Mouse (Mus musculus): ENCODE measurements around the gene Fam50b. TPM values are rescaled to one million over a fixed set of nuclear protein-coding genes. Genes with fewer than 3 reads are reported as not detected.

Gene Fam50b
- polyA plus RNA-seq, 1 experiment from 2014 or later: 0.07 TPM

- H3K27me3 ChIP-seq (ENCODE audit: control insufficient read depth, insufficient read depth, low read length): no peaks in the 10 kb centered on the region
- no peak overlapping the region for H3K27ac ChIP-seq (replicated peaks)
- 49% methylated on average over 3 of the region's 3 CpGs for WGBS
- no peaks in the 10 kb centered on the region for H3K4me1 ChIP-seq (replicated peaks; ENCODE audit: control insufficient read depth, insufficient read depth)
- H3K9me3 ChIP-seq (ENCODE audit: control insufficient read depth, low read length): no peaks in the 10 kb centered on the region
- no peak overlapping the region for H3K4me3 ChIP-seq (ENCODE audit: low read depth, low read length)
- TF ChIP-seq EP300 (optimal IDR thresholded peaks at IDR 0.05) (no peak), CTCF (IDR thresholded peaks at IDR 0.05; ENCODE audit: low read depth) (no peak)
- H3K9ac ChIP-seq (ENCODE audit: low read length): no peak overlapping the region
- DNase-seq (ENCODE audit: low spot score): no peak
- no peak for ATAC-seq (ENCODE audit: low FRiP score, low TSS enrichment)
- H3K4me2 ChIP-seq (replicated peaks; ENCODE audit: low read depth): no peak overlapping the region
- H3K36me3 ChIP-seq (ENCODE audit: control insufficient read depth, insufficient read depth, low read length): no peaks in the 10 kb centered on the region
Measured at GRCm38 (mm10) chr13:34739071-34739470, 4.4 kb downstream of the Fam50b start.

DNA sequence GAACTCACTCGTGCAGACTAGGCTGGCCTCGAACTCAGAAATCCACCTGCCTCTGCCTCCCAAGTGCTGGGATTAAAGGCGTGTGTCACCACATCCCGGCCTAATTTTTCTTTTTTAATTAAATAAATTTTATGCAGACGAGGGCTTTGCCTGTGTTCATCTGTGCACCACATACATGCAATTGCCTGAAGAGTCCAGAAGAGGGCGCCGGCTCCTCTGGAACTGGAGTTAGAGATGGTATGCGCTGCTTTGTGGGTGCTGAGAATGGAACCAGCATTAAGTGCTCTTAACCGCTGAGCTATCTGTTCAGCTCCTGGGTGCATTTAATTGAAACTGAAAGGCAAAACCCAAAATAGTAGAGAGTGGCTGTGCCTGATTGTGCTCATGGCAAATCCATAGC, 6.6 kb downstream of the Fam50b start:
- Histone ChIP-seq H3K4me1 (replicated peaks; ENCODE audit: control insufficient read depth, insufficient read depth) (no peaks in the 10 kb centered on the region), H3K36me3 (ENCODE audit: control insufficient read depth, insufficient read depth, low read length) (no peaks in the 10 kb centered on the region), H3K9ac (ENCODE audit: low read length) (no peak overlapping the region), H3K4me3 (ENCODE audit: low read depth, low read length) (no peak overlapping the region), H3K27me3 (ENCODE audit: control insufficient read depth, insufficient read depth, low read length) (no peaks in the 10 kb centered on the region), H3K4me2 (replicated peaks; ENCODE audit: low read depth) (no peak overlapping the region), H3K9me3 (ENCODE audit: control insufficient read depth, low read length) (no peaks in the 10 kb centered on the region), H3K27ac (replicated peaks) (no peak overlapping the region)
- DNase-seq (ENCODE audit: low spot score) (no peak), ATAC-seq (ENCODE audit: low FRiP score, low TSS enrichment) (no peak)
- no peak for TF ChIP-seq EP300 (optimal IDR thresholded peaks at IDR 0.05)
- TF ChIP-seq CTCF (IDR thresholded peaks at IDR 0.05; ENCODE audit: low read depth): peak; percentile 53
- WGBS: 87% methylated on average over 9 of the region's 9 CpGs

DNA sequence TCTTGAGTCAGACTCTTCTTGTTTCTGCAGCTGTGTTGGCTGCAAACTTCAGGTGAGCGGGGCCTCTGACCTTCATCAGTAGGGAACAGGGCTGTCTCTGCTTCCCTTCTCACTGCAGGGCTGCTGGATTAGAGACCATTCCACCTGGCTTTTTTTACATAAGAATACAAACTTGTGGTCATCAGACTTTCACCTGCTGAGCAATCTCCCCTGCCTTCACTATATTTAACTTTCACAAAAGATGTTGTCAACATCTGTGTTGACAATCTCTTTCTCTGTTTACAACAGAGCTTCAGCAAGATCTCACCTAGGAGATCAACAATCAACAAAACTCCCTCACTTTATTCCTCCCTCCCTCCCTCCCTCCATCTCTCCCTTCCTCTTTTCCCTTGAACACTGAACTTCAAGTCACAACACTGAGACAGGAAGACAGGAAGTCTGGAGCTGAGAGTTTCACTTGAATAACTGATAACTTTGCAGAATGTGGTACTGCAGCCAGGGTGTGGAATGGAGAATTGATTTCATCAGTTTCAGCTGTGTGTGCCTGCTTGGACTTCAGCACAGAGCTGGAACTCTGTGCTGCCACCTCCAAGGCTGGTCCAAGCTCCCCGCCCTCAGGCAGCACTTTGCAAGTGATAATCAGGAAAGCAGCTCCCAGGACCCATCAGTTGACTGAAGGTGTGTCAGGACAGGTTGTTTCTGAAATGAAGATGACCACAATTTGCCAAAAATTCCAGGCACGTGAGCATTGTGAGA, 7.3 kb downstream of the Fam50b start:
- H3K36me3 ChIP-seq (ENCODE audit: control insufficient read depth, insufficient read depth, low read length): no peaks in the 10 kb centered on the region
- no peaks in the 10 kb centered on the region for H3K4me1 ChIP-seq (replicated peaks; ENCODE audit: control insufficient read depth, insufficient read depth)
- no peaks in the 10 kb centered on the region for H3K27me3 ChIP-seq (ENCODE audit: control insufficient read depth, insufficient read depth, low read length)
- H3K9me3 ChIP-seq (ENCODE audit: control insufficient read depth, low read length): 0 out of 2 replicates have a peak, but pooled peaks cover 3% of the 10 kb centered on the region
- no peak overlapping the region for H3K4me2 ChIP-seq (replicated peaks; ENCODE audit: low read depth)
- TF ChIP-seq CTCF (IDR thresholded peaks at IDR 0.05; ENCODE audit: low read depth) (no peak), EP300 (optimal IDR thresholded peaks at IDR 0.05) (no peak)
- no peak overlapping the region for H3K4me3 ChIP-seq (ENCODE audit: low read depth, low read length)
- H3K9ac ChIP-seq (ENCODE audit: low read length): no peak overlapping the region
- DNase-seq (ENCODE audit: low spot score) (no peak), ATAC-seq (ENCODE audit: low FRiP score, low TSS enrichment) (no peak)
- 71% methylated on average over 3 of the region's 3 CpGs for WGBS
- H3K27ac ChIP-seq (replicated peaks): no peak overlapping the region

- no peak for TF ChIP-seq EP300 (optimal IDR thresholded peaks at IDR 0.05)
- TF ChIP-seq CTCF (IDR thresholded peaks at IDR 0.05; ENCODE audit: low read depth): no peak
- Histone ChIP-seq H3K27ac (replicated peaks) (no peak overlapping the region), H3K4me2 (replicated peaks; ENCODE audit: low read depth) (no peak overlapping the region), H3K9ac (ENCODE audit: low read length) (no peak overlapping the region), H3K36me3 (ENCODE audit: control insufficient read depth, insufficient read depth, low read length) (no peaks in the 10 kb centered on the region), H3K4me1 (replicated peaks; ENCODE audit: control insufficient read depth, insufficient read depth) (no peaks in the 10 kb centered on the region), H3K9me3 (ENCODE audit: control insufficient read depth, low read length) (0 out of 2 replicates have a peak, but pooled peaks cover 5% of the 10 kb centered on the region), H3K27me3 (ENCODE audit: control insufficient read depth, insufficient read depth, low read length) (no peaks in the 10 kb centered on the region), H3K4me3 (ENCODE audit: low read depth, low read length) (no peak overlapping the region)
- 92% methylated on average over 34 of the region's 34 CpGs for WGBS
- DNase-seq (ENCODE audit: low spot score): no peak
- no peak for ATAC-seq (ENCODE audit: low FRiP score, low TSS enrichment)
Measured at GRCm38 (mm10) chr13:34746811-34747210, 12.2 kb downstream of the Fam50b start.

DNA sequence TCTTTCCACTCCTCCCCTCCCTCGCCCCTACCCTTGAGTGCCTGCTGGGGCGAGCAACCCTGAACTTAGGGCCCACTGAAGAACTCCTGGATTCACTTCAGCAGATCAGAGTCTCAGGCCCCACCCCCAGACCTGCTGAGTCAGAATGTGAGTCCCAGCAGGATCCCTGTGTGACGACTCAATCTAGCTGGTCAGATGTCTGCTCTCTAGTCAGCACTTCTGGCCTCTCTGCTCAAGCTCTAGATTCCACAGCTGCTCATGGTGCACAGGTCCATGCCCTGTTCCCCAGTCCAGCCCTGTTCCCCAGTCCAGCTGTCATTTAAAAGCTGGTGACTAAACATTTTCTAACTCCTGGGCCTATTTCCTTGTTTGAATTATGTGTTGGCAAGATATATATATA, 13.9 kb downstream of the Fam50b start:
- WGBS: 48% methylated on average over 3 of the region's 3 CpGs
- peak; percentile 77 for ATAC-seq (ENCODE audit: low FRiP score, low TSS enrichment)

GRCm38 (mm10) chr13:34759202-34759601, 24.6 kb downstream of the Fam50b start:
- no peak for DNase-seq (ENCODE audit: low spot score)
- H3K27ac ChIP-seq (replicated peaks): no peak overlapping the region
- no peaks in the 10 kb centered on the region for H3K27me3 ChIP-seq (ENCODE audit: control insufficient read depth, insufficient read depth, low read length)
- H3K4me1 ChIP-seq (replicated peaks; ENCODE audit: control insufficient read depth, insufficient read depth): no peaks in the 10 kb centered on the region
- WGBS: 98% methylated on average over 9 of the region's 9 CpGs
- no peak overlapping the region for H3K9ac ChIP-seq (ENCODE audit: low read length)
- TF ChIP-seq CTCF (IDR thresholded peaks at IDR 0.05; ENCODE audit: low read depth): no peak
- TF ChIP-seq EP300 (optimal IDR thresholded peaks at IDR 0.05): no peak
- H3K4me2 ChIP-seq (replicated peaks; ENCODE audit: low read depth): no peak overlapping the region
- no peaks in the 10 kb centered on the region for H3K36me3 ChIP-seq (ENCODE audit: control insufficient read depth, insufficient read depth, low read length)
- no peak overlapping the region for H3K4me3 ChIP-seq (ENCODE audit: low read depth, low read length)
- H3K9me3 ChIP-seq (ENCODE audit: control insufficient read depth, low read length): no peaks in the 10 kb centered on the region
- ATAC-seq (ENCODE audit: low FRiP score, low TSS enrichment): no peak

More for the DNA sequence above, 13.9 kb downstream of the Fam50b start:
- no peak overlapping the region for H3K27ac ChIP-seq (replicated peaks)
- H3K4me3 ChIP-seq (ENCODE audit: low read depth, low read length): no peak overlapping the region
- H3K4me1 ChIP-seq (replicated peaks; ENCODE audit: control insufficient read depth, insufficient read depth): no peaks in the 10 kb centered on the region
- no peak for DNase-seq (ENCODE audit: low spot score)
- 0 out of 2 replicates have a peak, but pooled peaks cover 5% of the 10 kb centered on the region for H3K9me3 ChIP-seq (ENCODE audit: control insufficient read depth, low read length)
- no peaks in the 10 kb centered on the region for H3K27me3 ChIP-seq (ENCODE audit: control insufficient read depth, insufficient read depth, low read length)
- H3K36me3 ChIP-seq (ENCODE audit: control insufficient read depth, insufficient read depth, low read length): no peaks in the 10 kb centered on the region
- H3K9ac ChIP-seq (ENCODE audit: low read length): no peak overlapping the region
- no peak for TF ChIP-seq CTCF (IDR thresholded peaks at IDR 0.05; ENCODE audit: low read depth)
- no peak for TF ChIP-seq EP300 (optimal IDR thresholded peaks at IDR 0.05)
- no peak overlapping the region for H3K4me2 ChIP-seq (replicated peaks; ENCODE audit: low read depth)

All from stomach, postnatal 0 days (tissue).